Comparison of ENCODE assay signal across 16 mouse cellular contexts in genomic region chr8:23580701-23581100, GRCm38 (mm10).
"Had no signal": no experiment of that assay in that cellular context is flagged by ENCODE, and none has a peak within 500 bp of the region (broad histone marks: within the 10 kb centered on the region; RNA-seq: fewer than 3 reads in every experiment).

No protein-coding gene starts in this region.

- H3K4me3 ChIP-seq: neural tube, embryonic 13.5 days; neural tube, embryonic 15.5 days; stomach, embryonic 15.5 days had no signal

- H3K4me2 ChIP-seq: neural tube, embryonic 13.5 days; neural tube, embryonic 15.5 days; stomach, embryonic 15.5 days had no signal

- H3K27me3 ChIP-seq: neural tube, embryonic 13.5 days; neural tube, embryonic 15.5 days; stomach, embryonic 15.5 days had no signal

- H3K4me1 ChIP-seq: neural tube, embryonic 13.5 days; neural tube, embryonic 15.5 days; stomach, embryonic 15.5 days had no signal

- DNase-seq: retina, postnatal 1 day; right cerebral cortex, adult 18-20 months; right cerebral cortex, postnatal 14 days; right cerebral cortex, postnatal 25 days; right cerebral cortex, postnatal 4 days; spleen, adult 18-20 months; thymus, adult 18-20 months; thymus, adult 2 months; thymus, postnatal 14 days; thymus, postnatal 25 days; thymus, postnatal 36 days; thymus, postnatal 4 days had no signal

- H3K9me3 ChIP-seq: neural tube, embryonic 13.5 days; neural tube, embryonic 15.5 days; stomach, embryonic 15.5 days had no signal

- H3K36me3 ChIP-seq: neural tube, embryonic 13.5 days; neural tube, embryonic 15.5 days; stomach, embryonic 15.5 days had no signal

- H3K27ac ChIP-seq: neural tube, embryonic 13.5 days; neural tube, embryonic 15.5 days; stomach, embryonic 15.5 days; stomach, postnatal 0 days had no signal

- H3K9ac ChIP-seq: neural tube, embryonic 13.5 days; neural tube, embryonic 15.5 days; stomach, embryonic 15.5 days had no signal
